Comparison of ENCODE assay signal across 8 mouse cellular contexts in the genomic region with DNA sequence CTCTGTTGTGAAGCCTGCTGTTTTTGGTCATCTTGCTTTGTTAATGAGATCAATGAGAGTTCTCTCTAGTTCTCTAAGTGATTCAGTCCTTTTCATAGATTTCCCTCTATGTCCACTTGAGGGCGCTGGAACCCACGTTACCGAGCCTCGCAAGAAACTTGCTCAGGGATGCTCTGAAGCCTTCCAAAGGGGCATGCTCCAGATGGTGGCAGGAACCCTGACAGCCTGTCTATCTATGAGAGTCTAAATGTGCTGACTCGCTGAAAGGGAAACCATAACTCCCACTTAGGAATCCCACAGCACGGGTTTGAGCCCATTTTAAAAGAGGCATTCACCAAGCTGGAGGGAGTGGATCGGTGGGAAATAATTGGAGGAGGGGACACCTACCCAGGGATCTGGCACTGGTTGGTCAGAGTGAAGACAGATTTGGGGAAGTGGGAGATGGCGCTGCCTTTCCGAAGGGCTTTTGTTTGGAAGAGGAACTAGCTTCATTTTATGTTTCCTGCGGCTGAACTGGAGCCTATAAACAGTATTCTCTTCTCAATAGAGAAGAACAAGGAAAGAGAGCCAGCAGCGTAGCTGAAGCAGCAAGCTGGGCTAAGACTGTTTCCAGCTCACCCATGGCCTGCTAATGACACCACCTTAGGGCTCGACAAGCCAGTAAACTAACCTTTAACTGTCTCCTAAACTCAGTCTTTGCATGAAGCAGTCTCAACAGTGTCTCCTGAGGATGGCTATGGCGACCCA. TPM values are rescaled to one million over a fixed set of nuclear protein-coding genes. Genes with fewer than 3 reads are reported as not detected.
DNase-seq lines count a peak whose midpoint lies in the region; ATAC-seq lines count a peak whose summit lies in the region.

No protein-coding gene starts in this region.

- no peak overlapping the region for H3K4me2 ChIP-seq in liver, embryonic 12.5 days
- peak overlapping the region; percentile 41 for H3K4me2 ChIP-seq in kidney, embryonic 15.5 days
- peak overlapping the region; percentile 33 for H3K4me2 ChIP-seq in limb, embryonic 15.5 days
- peak overlapping the region; percentile 8; the same call in 1 of the 2 replicates for H3K4me2 ChIP-seq in neural tube, embryonic 14.5 days (ENCODE audit: low read depth, low read length)

- H3K27me3 ChIP-seq in liver, embryonic 12.5 days (replicated peaks) = no peaks in the 10 kb centered on the region
- no peaks in the 10 kb centered on the region for H3K27me3 ChIP-seq in kidney, embryonic 15.5 days
- no peaks in the 10 kb centered on the region for H3K27me3 ChIP-seq in limb, embryonic 15.5 days
- H3K27me3 ChIP-seq in neural tube, embryonic 14.5 days (ENCODE audit: control insufficient read depth, insufficient read depth, low read length) = no peaks in the 10 kb centered on the region

- ATAC-seq in liver, embryonic 12.5 days = no peak
- ATAC-seq in kidney, embryonic 15.5 days (replicated peaks; ENCODE audit: low FRiP score) = peak; percentile 81
- ATAC-seq in limb, embryonic 15.5 days (ENCODE audit: insufficient number of reproducible peaks, low FRiP score, low TSS enrichment, low read depth) = no peak; the same call in 1 of the 2 replicates
- peak; percentile 88 for ATAC-seq in neural tube, embryonic 14.5 days (ENCODE audit: low read depth)

- H3K27ac ChIP-seq in liver, embryonic 12.5 days = no peak overlapping the region
- H3K27ac ChIP-seq in kidney, embryonic 15.5 days = no peak overlapping the region
- H3K27ac ChIP-seq in limb, embryonic 15.5 days = no peak overlapping the region
- peak overlapping the region; percentile 73 for H3K27ac ChIP-seq in neural tube, embryonic 14.5 days (ENCODE audit: low read depth, low read length)

- no peak overlapping the region for H3K9ac ChIP-seq in liver, embryonic 12.5 days
- no peak overlapping the region for H3K9ac ChIP-seq in kidney, embryonic 15.5 days
- no peak overlapping the region for H3K9ac ChIP-seq in limb, embryonic 15.5 days
- no peak overlapping the region for H3K9ac ChIP-seq in neural tube, embryonic 14.5 days (replicated peaks; ENCODE audit: low read depth, low read length)

- H3K9me3 ChIP-seq in liver, embryonic 12.5 days (replicated peaks) = no peaks in the 10 kb centered on the region
- H3K9me3 ChIP-seq in kidney, embryonic 15.5 days (replicated peaks) = no peaks in the 10 kb centered on the region
- no peaks in the 10 kb centered on the region for H3K9me3 ChIP-seq in limb, embryonic 15.5 days
- H3K9me3 ChIP-seq in neural tube, embryonic 14.5 days (ENCODE audit: control insufficient read depth, low read length) = no peaks in the 10 kb centered on the region

- H3K4me3 ChIP-seq in liver, embryonic 12.5 days = no peak overlapping the region
- no peak overlapping the region for H3K4me3 ChIP-seq in kidney, embryonic 15.5 days (replicated peaks)
- 0 out of 2 replicates have a peak overlapping the region, but pooled peaks have one; percentile 8 for H3K4me3 ChIP-seq in limb, embryonic 15.5 days
- H3K4me3 ChIP-seq in neural tube, embryonic 14.5 days (ENCODE audit: low read depth, low read length) = no peak overlapping the region

- WGBS in liver, embryonic 12.5 days (ENCODE audit: insufficient replicate concordance) = 16% methylated on average over 13 of the region's 13 CpGs
- 40% methylated on average over 13 of the region's 13 CpGs for WGBS in kidney, embryonic 15.5 days
- 29% methylated on average over 13 of the region's 13 CpGs for WGBS in limb, embryonic 15.5 days
- 27% methylated on average over 13 of the region's 13 CpGs for WGBS in neural tube, embryonic 14.5 days

- DNase-seq in liver (peak; percentile 23), adipocyte (ENCODE audit: low spot score) (no peak)
- peak; percentile 89 for DNase-seq in cerebellum, postnatal 14 days
- peak; percentile 55 to 61 for DNase-seq in frontal cortex, postnatal 25 days (ENCODE audit: low spot score in 2 of 2)

- H3K36me3 ChIP-seq in liver, embryonic 12.5 days = no peaks in the 10 kb centered on the region
- H3K36me3 ChIP-seq in kidney, embryonic 15.5 days = no peaks in the 10 kb centered on the region
- H3K36me3 ChIP-seq in limb, embryonic 15.5 days = no peaks in the 10 kb centered on the region
- H3K36me3 ChIP-seq in neural tube, embryonic 14.5 days (ENCODE audit: control insufficient read depth, insufficient read depth, low read length) = no peaks in the 10 kb centered on the region

- H3K4me1 ChIP-seq in liver, embryonic 12.5 days = no peaks in the 10 kb centered on the region
- H3K4me1 ChIP-seq in kidney, embryonic 15.5 days = 0 out of 2 replicates have a peak, but pooled peaks cover 4% of the 10 kb centered on the region
- peaks cover 12% of the 10 kb centered on the region; the same call in 1 of the 2 replicates for H3K4me1 ChIP-seq in limb, embryonic 15.5 days
- peaks cover 11% of the 10 kb centered on the region; the same call in 1 of the 2 replicates for H3K4me1 ChIP-seq in neural tube, embryonic 14.5 days (ENCODE audit: control insufficient read depth, insufficient read depth, low read length)

RNA-seq across cellular contexts. Expression of a gene that starts 32.8 kb away (rescaled TPM):
- 0.05 and 0.06 TPM in 2 replicates for polyA plus RNA-seq in liver, embryonic 12.5 days (2016; fragmentation: Nextera tagmentation; extraction: Ambion mirVana)
- polyA plus RNA-seq in kidney, embryonic 15.5 days (2015; fragmentation: Nextera tagmentation; extraction: Ambion mirVana) = 7.8 and 9.2 TPM in 2 replicates
- not detected in 2 replicates for polyA plus RNA-seq in limb, embryonic 15.5 days (2015; fragmentation: Nextera tagmentation; extraction: Ambion mirVana)
- polyA plus RNA-seq in neural tube, embryonic 14.5 days (2014; fragmentation: Nextera tagmentation; extraction: Ambion mirVana) = not detected in 2 replicates

Comparison
In these comparisons a context has a peak if more than half of its experiments do, and no peak if none do; other contexts are left out.
1. ATAC-seq: peak in kidney, embryonic 15.5 days (single experiment) and neural tube, embryonic 14.5 days (single experiment); none in liver, embryonic 12.5 days (single experiment) and limb, embryonic 15.5 days (single experiment).